Mouse (Mus musculus) heart, embryonic 13.5 days (tissue): ENCODE measurements around the gene Olfr631. TPM values are rescaled to one million over a fixed set of nuclear protein-coding genes. Genes with fewer than 3 reads are reported as not detected.

ENCODE experiments used
- ATAC-seq: fragments of 200-750 bp; cut with Nextera tagmentation; 2 replicates; pipeline ENCODE4 v1.8.0; 2017; ENCODE audit warnings: moderate TSS enrichment; ENCODE audit not compliant: insufficient number of reproducible peaks, low FRiP score, low TSS enrichment; ENCODE audit errors: extremely low read depth
- H3K27ac ChIP-seq: fragments of 300-500 bp; sonication (generic); replicated peaks from 2 replicates; pipeline ENCODE4 v1.5.1; 2015; ENCODE audit warnings: moderate library complexity, mild to moderate bottlenecking, inconsistent platforms
- H3K27me3 ChIP-seq: fragments of 300-500 bp; sonication (generic); replicated peaks from 2 replicates; pipeline ENCODE4 v1.6.1; 2015; ENCODE audit warnings: mild to moderate bottlenecking, inconsistent platforms
- H3K36me3 ChIP-seq: fragments of 300-500 bp; sonication (generic); 2 replicates; pipeline ENCODE4 v1.6.1; 2015; ENCODE audit warnings: mild to moderate bottlenecking, inconsistent platforms
- H3K4me1 ChIP-seq: fragments of 300-500 bp; sonication (generic); 2 replicates; pipeline ENCODE4 v1.6.1; 2015; ENCODE audit warnings: inconsistent platforms
- H3K4me2 ChIP-seq: fragments of 300-500 bp; sonication (generic); 2 replicates; pipeline ENCODE4 v1.6.1; 2015; ENCODE audit warnings: inconsistent platforms, mild to moderate bottlenecking, moderate library complexity
- H3K4me3 ChIP-seq: fragments of 300-500 bp; sonication (generic); 2 replicates; pipeline ENCODE4 v1.5.1; 2015; ENCODE audit warnings: moderate library complexity, mild to moderate bottlenecking, inconsistent platforms
- H3K9ac ChIP-seq: fragments of 300-500 bp; sonication (generic); 2 replicates; pipeline ENCODE4 v1.6.1; 2015; ENCODE audit warnings: inconsistent platforms, mild to moderate bottlenecking, moderate library complexity
- H3K9me3 ChIP-seq: fragments of 300-500 bp; sonication (generic); 2 replicates; pipeline ENCODE4 v1.6.1; 2016; ENCODE audit warnings: inconsistent platforms
- WGBS: fragments of 180-500 bp; shearing (Covaris S2); methylation state at CpG from one replicate; pipeline ENCODE4 v1.1.7; 2015; ENCODE audit warnings: mixed read lengths; 5-methylcytosine and 5-hydroxymethylcytosine counted together
- polyA plus RNA-seq: library from polyadenylated mRNA; unstranded; fragments of >200 nt; fragmentation: Nextera tagmentation; extraction: Ambion mirVana; gene quantifications from 2 replicates; pipeline ENCODE4 v1.2.1, GENCODE M21; 2015

The Olfr631 gene
- polyA plus RNA-seq, 1 experiment from 2014 or later = not detected

DNA sequence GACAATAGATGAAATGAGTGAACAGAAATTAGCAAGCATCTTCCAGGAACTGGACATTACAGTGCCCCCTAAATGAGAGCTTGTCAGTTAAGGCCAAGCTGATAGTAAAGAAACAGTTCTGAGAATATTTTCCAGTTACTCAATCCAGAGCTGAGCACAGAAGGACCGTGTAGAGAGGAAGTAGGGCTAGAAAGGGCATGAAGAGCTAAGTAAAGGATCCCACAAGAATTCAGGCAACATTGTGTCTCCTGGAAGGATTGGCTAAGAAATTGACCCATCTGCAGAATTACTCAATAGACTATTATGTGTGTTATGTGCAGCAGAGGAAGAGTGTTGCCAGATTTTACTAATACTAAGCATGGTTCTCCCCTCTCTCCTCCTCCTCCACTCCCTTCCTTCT is 43.2 kb downstream of the Olfr631 start:
- Histone ChIP-seq H3K27ac (no peak overlapping the region), H3K4me3 (no peak overlapping the region), H3K4me1 (no peaks in the 10 kb centered on the region), H3K9me3 (no peaks in the 10 kb centered on the region), H3K9ac (no peak overlapping the region), H3K27me3 (no peaks in the 10 kb centered on the region), H3K4me2 (no peak overlapping the region), H3K36me3 (no peaks in the 10 kb centered on the region)
- no peak for ATAC-seq
- 50% methylated on average over 1 of the region's 1 CpGs for WGBS

Other genes with a start within 250 kb of the Olfr631 start
- gene Olfr625-ps1, start 246.1 kb upstream of the Olfr631 start, polyA plus RNA-seq = not detected in 2 replicates
- not detected in 2 replicates for gene Olfr243, start 214.2 kb upstream of the Olfr631 start, polyA plus RNA-seq
- not detected in 2 replicates for gene Olfr628, start 198.5 kb upstream of the Olfr631 start, polyA plus RNA-seq
- not detected in 2 replicates for gene Olfr629, start 183.9 kb upstream of the Olfr631 start, polyA plus RNA-seq
- gene Olfr630, start 171.5 kb upstream of the Olfr631 start, polyA plus RNA-seq = not detected in 2 replicates
- gene Olfr69, start 157.2 kb upstream of the Olfr631 start, polyA plus RNA-seq = not detected in 2 replicates
- gene Olfr68, start 149.1 kb upstream of the Olfr631 start, polyA plus RNA-seq = not detected in 2 replicates
- gene Olfr67, start 137.0 kb upstream of the Olfr631 start, polyA plus RNA-seq = not detected in 2 replicates
- gene Hbb-bt, start 114.8 kb upstream of the Olfr631 start, polyA plus RNA-seq = 7,919 and 10,944 TPM in 2 replicates
- gene Hbb-bs, start 100.7 kb upstream of the Olfr631 start, polyA plus RNA-seq = 15,930 and 21,711 TPM in 2 replicates
- not detected in 2 replicates for gene Hbb-bh2, start 88.3 kb upstream of the Olfr631 start, polyA plus RNA-seq
- 230 and 536 TPM in 2 replicates for gene Hbb-bh1, start 85.7 kb upstream of the Olfr631 start, polyA plus RNA-seq
- gene Hbb-y, start 75.6 kb upstream of the Olfr631 start, polyA plus RNA-seq = 25,617 and 43,684 TPM in 2 replicates
- not detected in 2 replicates for gene Olfr66, start 42.6 kb upstream of the Olfr631 start, polyA plus RNA-seq
- not detected in 2 replicates for gene Olfr64, start 34.3 kb upstream of the Olfr631 start, polyA plus RNA-seq
- not detected in 2 replicates for gene Olfr65, start 25.3 kb upstream of the Olfr631 start, polyA plus RNA-seq
- not detected in 2 replicates for gene Olfr632, start 5.5 kb downstream of the Olfr631 start, polyA plus RNA-seq
- not detected in 2 replicates for gene Olfr633, start 15.6 kb downstream of the Olfr631 start, polyA plus RNA-seq
- gene Olfr635, start 42.3 kb downstream of the Olfr631 start, polyA plus RNA-seq = not detected in 2 replicates
- not detected in 2 replicates for gene Olfr638, start 69.9 kb downstream of the Olfr631 start, polyA plus RNA-seq
- not detected in 2 replicates for gene Olfr639, start 88.5 kb downstream of the Olfr631 start, polyA plus RNA-seq
- not detected in 2 replicates for gene Olfr640, start 96.7 kb downstream of the Olfr631 start, polyA plus RNA-seq
- gene Olfr641, start 106.6 kb downstream of the Olfr631 start, polyA plus RNA-seq = not detected in 2 replicates
- gene Olfr642, start 123.8 kb downstream of the Olfr631 start, polyA plus RNA-seq = not detected in 2 replicates
- not detected in 2 replicates for gene 4930516K23Rik, start 132.6 kb downstream of the Olfr631 start, polyA plus RNA-seq
- gene Olfr644, start 143.0 kb downstream of the Olfr631 start, polyA plus RNA-seq = not detected in 2 replicates
- gene Olfr645, start 156.6 kb downstream of the Olfr631 start, polyA plus RNA-seq = not detected in 2 replicates
- not detected in 2 replicates for gene Olfr646, start 176.0 kb downstream of the Olfr631 start, polyA plus RNA-seq
- not detected in 2 replicates for gene Ubqln5, start 201.0 kb downstream of the Olfr631 start, polyA plus RNA-seq
- not detected in 2 replicates for gene Olfr643, start 208.6 kb downstream of the Olfr631 start, polyA plus RNA-seq
- gene Ubqln3, start 214.5 kb downstream of the Olfr631 start, polyA plus RNA-seq = not detected in 2 replicates
- not detected in 2 replicates for gene Ubqlnl, start 221.7 kb downstream of the Olfr631 start, polyA plus RNA-seq
- not detected in 2 replicates for gene Olfm5, start 236.0 kb downstream of the Olfr631 start, polyA plus RNA-seq